Mouse (Mus musculus): ENCODE data around the gene Actl6a. TPM values are rescaled to one million over a fixed set of nuclear protein-coding genes. Genes with fewer than 3 reads are reported as not detected.
"Not testable (repeated sequence)": the region's sequence is repeated elsewhere in the genome, so short reads cannot be mapped to it uniquely, and the experiment has no call there.

The Actl6a gene
- polyA plus RNA-seq, 1 experiment from 2014 or later = 149 TPM

GRCm38 (mm10) chr3:32698228-32698863 lies 7.8 kb upstream of the Actl6a start:
- H3K4me1 ChIP-seq (replicated peaks) = no peaks in the 10 kb centered on the region
- no peak overlapping the region for H3K4me3 ChIP-seq (replicated peaks)
- no peak overlapping the region for H3K9ac ChIP-seq (replicated peaks)
- H3K27me3 ChIP-seq = no peaks in the 10 kb centered on the region
- no peaks in the 10 kb centered on the region for H3K36me3 ChIP-seq
- H3K4me2 ChIP-seq (replicated peaks) = no peak overlapping the region
- peak; percentile 76 for ATAC-seq
- WGBS = 38% methylated on average over 7 of the region's 7 CpGs
- no peaks in the 10 kb centered on the region for H3K9me3 ChIP-seq
- H3K27ac ChIP-seq = no peak overlapping the region

GRCm38 (mm10) chr3:32704021-32704420 lies 2.1 kb upstream of the Actl6a start:
- WGBS = 90% methylated on average over 6 of the region's 6 CpGs
- not testable (repeated sequence) for H3K4me2 ChIP-seq (replicated peaks); ATAC-seq; H3K27ac ChIP-seq; H3K4me1 ChIP-seq (replicated peaks); H3K27me3 ChIP-seq; H3K36me3 ChIP-seq; H3K9me3 ChIP-seq; H3K4me3 ChIP-seq (replicated peaks); H3K9ac ChIP-seq (replicated peaks)

- H3K4me2 ChIP-seq (replicated peaks); ATAC-seq; H3K9ac ChIP-seq (replicated peaks); H3K27ac ChIP-seq; H3K4me1 ChIP-seq (replicated peaks); H3K36me3 ChIP-seq; H3K4me3 ChIP-seq (replicated peaks); H3K27me3 ChIP-seq; H3K9me3 ChIP-seq: not testable (repeated sequence)
- 94% methylated on average over 10 of the region's 10 CpGs for WGBS
Observed at GRCm38 (mm10) chr3:32704632-32705031, 1.5 kb upstream of the Actl6a start.

GRCm38 (mm10) chr3:32708052-32708367 lies 1.9 kb downstream of the Actl6a start:
- WGBS = 3% methylated on average over 4 of the region's 4 CpGs
- ATAC-seq = no peak

GRCm38 (mm10) chr3:32708368-32709231 lies 2.5 kb downstream of the Actl6a start:
- H3K27me3 ChIP-seq = no peaks in the 10 kb centered on the region
- peaks cover 20% of the 10 kb centered on the region for H3K36me3 ChIP-seq
- ATAC-seq = peak; percentile 100
- H3K27ac ChIP-seq = peak overlapping the region; percentile 94
- H3K9ac ChIP-seq (replicated peaks) = peak overlapping the region; percentile 95
- peak overlapping the region; percentile 82 for H3K4me2 ChIP-seq (replicated peaks)
- under 1% methylated on average over 90 of the region's 90 CpGs for WGBS
- H3K4me1 ChIP-seq (replicated peaks) = peaks cover 18% of the 10 kb centered on the region
- H3K9me3 ChIP-seq = no peaks in the 10 kb centered on the region
- peak overlapping the region; percentile 98 for H3K4me3 ChIP-seq (replicated peaks)

More at GRCm38 (mm10) chr3:32708052-32708367, 1.9 kb downstream of the Actl6a start:
- Histone ChIP-seq H3K9ac (replicated peaks) (no peak overlapping the region), H3K27ac (no peak overlapping the region), H3K36me3 (peaks cover 15% of the 10 kb centered on the region), H3K4me2 (replicated peaks) (peak overlapping the region; percentile 47), H3K4me3 (replicated peaks) (peak overlapping the region; percentile 98), H3K9me3 (no peaks in the 10 kb centered on the region), H3K27me3 (no peaks in the 10 kb centered on the region), H3K4me1 (replicated peaks) (peaks cover 18% of the 10 kb centered on the region)

- Histone ChIP-seq H3K9me3 (no peaks in the 10 kb centered on the region), H3K4me2 (replicated peaks) (peak overlapping the region; percentile 82), H3K36me3 (peaks cover 28% of the 10 kb centered on the region), H3K9ac (replicated peaks) (peak overlapping the region; percentile 95), H3K4me3 (replicated peaks) (peak overlapping the region; percentile 98), H3K4me1 (replicated peaks) (peaks cover 18% of the 10 kb centered on the region), H3K27me3 (no peaks in the 10 kb centered on the region), H3K27ac (peak overlapping the region; percentile 94)
- 11% methylated on average over 9 of the region's 9 CpGs for WGBS
- ATAC-seq = no peak
Observed at GRCm38 (mm10) chr3:32709388-32709787, 3.3 kb downstream of the Actl6a start.

GRCm38 (mm10) chr3:32713711-32714110 lies 7.6 kb downstream of the Actl6a start:
- H3K27ac ChIP-seq = no peak overlapping the region
- peaks cover 70% of the 10 kb centered on the region for H3K36me3 ChIP-seq
- no peak overlapping the region for H3K9ac ChIP-seq (replicated peaks)
- WGBS = 90% methylated on average over 3 of the region's 3 CpGs
- H3K4me1 ChIP-seq (replicated peaks) = peaks cover 18% of the 10 kb centered on the region
- no peak for ATAC-seq
- no peaks in the 10 kb centered on the region for H3K27me3 ChIP-seq
- no peaks in the 10 kb centered on the region for H3K9me3 ChIP-seq
- H3K4me3 ChIP-seq (replicated peaks) = no peak overlapping the region
- no peak overlapping the region for H3K4me2 ChIP-seq (replicated peaks)

- H3K9ac ChIP-seq (replicated peaks); H3K27me3 ChIP-seq; H3K4me2 ChIP-seq (replicated peaks); H3K9me3 ChIP-seq; ATAC-seq; H3K27ac ChIP-seq; H3K4me1 ChIP-seq (replicated peaks); H3K4me3 ChIP-seq (replicated peaks): not testable (repeated sequence)
- H3K36me3 ChIP-seq = peaks cover 95% of the 10 kb centered on the region
- WGBS = 93% methylated on average over 6 of the region's 6 CpGs
Observed at GRCm38 (mm10) chr3:32717403-32717802, 11.3 kb downstream of the Actl6a start.

GRCm38 (mm10) chr3:32718271-32718670 lies 12.2 kb downstream of the Actl6a start:
- H3K9me3 ChIP-seq = no peaks in the 10 kb centered on the region
- no peak for ATAC-seq
- no peak overlapping the region for H3K27ac ChIP-seq

GRCm38 (mm10) chr3:32724191-32724590 lies 18.1 kb downstream of the Actl6a start:
- H3K36me3 ChIP-seq = peaks cover 92% of the 10 kb centered on the region
- H3K27me3 ChIP-seq = no peaks in the 10 kb centered on the region
- no peak overlapping the region for H3K27ac ChIP-seq
- H3K4me3 ChIP-seq (replicated peaks) = no peak overlapping the region
- ATAC-seq = no peak
- no peaks in the 10 kb centered on the region for H3K4me1 ChIP-seq (replicated peaks)
- H3K9ac ChIP-seq (replicated peaks) = no peak overlapping the region
- no peaks in the 10 kb centered on the region for H3K9me3 ChIP-seq
- WGBS = 94% methylated on average over 7 of the region's 7 CpGs
- no peak overlapping the region for H3K4me2 ChIP-seq (replicated peaks)

More at GRCm38 (mm10) chr3:32718271-32718670, 12.2 kb downstream of the Actl6a start:
- H3K9ac ChIP-seq (replicated peaks) = no peak overlapping the region
- H3K4me3 ChIP-seq (replicated peaks) = no peak overlapping the region
- H3K27me3 ChIP-seq = no peaks in the 10 kb centered on the region
- WGBS = 97% methylated on average over 5 of the region's 5 CpGs
- no peak overlapping the region for H3K4me2 ChIP-seq (replicated peaks)
- H3K36me3 ChIP-seq = peaks cover 95% of the 10 kb centered on the region
- H3K4me1 ChIP-seq (replicated peaks) = no peaks in the 10 kb centered on the region

- no peak for ATAC-seq
- Histone ChIP-seq H3K4me1 (replicated peaks) (no peaks in the 10 kb centered on the region), H3K36me3 (peaks cover 93% of the 10 kb centered on the region), H3K27me3 (no peaks in the 10 kb centered on the region), H3K27ac (no peak overlapping the region), H3K4me2 (replicated peaks) (no peak overlapping the region), H3K9me3 (no peaks in the 10 kb centered on the region), H3K9ac (replicated peaks) (no peak overlapping the region), H3K4me3 (replicated peaks) (no peak overlapping the region)
- 89% methylated on average over 5 of the region's 5 CpGs for WGBS
Observed at GRCm38 (mm10) chr3:32725951-32726350, 19.9 kb downstream of the Actl6a start.

- Histone ChIP-seq H3K27me3 (no peaks in the 10 kb centered on the region), H3K4me2 (replicated peaks) (no peak overlapping the region), H3K9ac (replicated peaks) (no peak overlapping the region), H3K27ac (no peak overlapping the region), H3K4me1 (replicated peaks) (no peaks in the 10 kb centered on the region), H3K9me3 (no peaks in the 10 kb centered on the region), H3K36me3 (peaks cover 92% of the 10 kb centered on the region), H3K4me3 (replicated peaks) (no peak overlapping the region)
- WGBS = 88% methylated on average over 4 of the region's 4 CpGs
- no peak for ATAC-seq
Observed at GRCm38 (mm10) chr3:32727861-32728260, 21.8 kb downstream of the Actl6a start.
